Mouse (Mus musculus) heart, embryonic 15.5 days (tissue): ENCODE measurements around the gene Fam171a1. TPM values are rescaled to one million over a fixed set of nuclear protein-coding genes. Genes with fewer than 3 reads are reported as not detected.

Source experiments
- microRNA-seq: library from miRNA; unstranded; fragments of <30 nt; microRNA quantifications from one replicate; pipeline ENCODE4, GENCODE M21; 2016
- polyA plus RNA-seq: library from polyadenylated mRNA; unstranded; fragments of >200 nt; fragmentation: Nextera tagmentation; extraction: Ambion mirVana; gene quantifications from 2 replicates; pipeline ENCODE4 v1.2.1, GENCODE M21; 2015

Fam171a1 gene
- polyA plus RNA-seq, 1 experiment from 2014 or later, result 21.8 TPM

Small RNAs within 50 kb of the gene (microRNA-seq; reads per million reads assigned to microRNA genes)
- gene Gm27306, result not detected

Other genes with a start within 250 kb of the Fam171a1 start
- 26.4 and 30.6 TPM in 2 replicates for gene Nmt2, start 170.0 kb downstream of the Fam171a1 start, polyA plus RNA-seq
- 10.6 and 11.5 TPM in 2 replicates for gene Rpp38, start 218.4 kb downstream of the Fam171a1 start, polyA plus RNA-seq
- gene Acbd7, start 221.9 kb downstream of the Fam171a1 start, polyA plus RNA-seq, result 0.34 and 0.38 TPM in 2 replicates